Mouse (Mus musculus) liver, embryonic 14.5 days (tissue): ENCODE measurements around the gene Duox1.

Experiments
- CTCF ChIP-seq: IDR thresholded peaks from 2 replicates; pipeline ENCODE4 v1.5.1; 2016; ENCODE audit warnings: antibody characterized with exemption, low read depth, control low read depth
- EP300 ChIP-seq: IDR thresholded peaks from 2 replicates; pipeline ENCODE4 v1.6.1; 2016; ENCODE audit warnings: antibody characterized with exemption, low read depth

DNA sequence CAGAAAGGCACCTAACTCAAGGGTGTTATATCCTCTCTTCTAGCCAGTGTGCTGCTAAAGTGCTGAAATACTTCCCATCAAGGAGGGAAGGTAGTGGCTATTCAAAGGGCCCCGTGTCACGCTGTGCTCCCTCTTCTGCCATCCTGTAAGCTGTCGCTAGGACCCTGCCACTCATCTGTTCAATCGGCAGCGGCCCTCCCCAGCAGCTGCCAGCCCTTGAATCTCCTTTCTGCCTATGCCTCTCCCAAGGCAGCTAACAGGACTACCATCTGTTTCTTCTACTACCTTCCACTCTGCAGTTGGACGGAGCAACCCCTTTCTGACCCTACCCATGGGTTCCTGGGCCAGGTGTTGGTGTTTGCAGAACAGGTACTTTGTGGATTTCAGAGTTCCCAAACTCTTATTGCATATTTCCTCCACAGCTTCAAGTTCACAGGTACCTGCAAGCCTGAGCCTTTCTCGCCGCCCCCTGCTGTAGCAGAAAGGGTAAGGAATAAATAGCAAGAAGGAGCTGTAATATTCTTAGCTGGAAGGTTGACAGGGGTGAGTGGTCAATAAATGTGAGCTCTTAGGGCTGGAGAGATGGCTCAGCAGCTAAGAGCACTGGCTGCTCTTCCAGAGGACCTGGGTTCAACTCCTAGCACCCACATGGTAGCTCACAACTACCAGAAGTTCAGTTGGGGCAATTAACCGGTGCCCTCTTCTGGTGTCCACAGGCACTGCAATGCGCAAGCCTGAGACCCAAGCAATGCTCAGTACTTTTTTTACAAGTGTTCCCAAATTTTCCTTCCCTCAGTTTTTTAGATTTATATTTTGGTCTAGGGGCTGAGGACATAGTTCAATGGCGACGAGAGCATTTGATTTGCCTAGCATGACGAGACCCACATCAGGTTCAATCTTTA, 47.4 kb downstream of the Duox1 start:
- peak; percentile 57 for TF ChIP-seq CTCF
- no peak for TF ChIP-seq EP300
